Mouse (Mus musculus): ENCODE data around the gene Col1a2. TPM values are rescaled to one million over a fixed set of nuclear protein-coding genes. Genes with fewer than 3 reads are reported as not detected.

Col1a2 gene
- 1,000 to 10,000 TPM; 3,268 to 4,003 TPM for total RNA-seq (2021)
- long read RNA-seq, experiment 1, partial matches to known transcripts, result 1,586 of 1,715 reads
- long read RNA-seq, experiment 1, other reads (novel, unspliced or antisense), result 129 of 1,715 reads
- long read RNA-seq, experiment 2, partial matches to known transcripts, result 2,305 of 2,478 reads
- long read RNA-seq, experiment 2, other reads (novel, unspliced or antisense), result 173 of 2,478 reads

DNA sequence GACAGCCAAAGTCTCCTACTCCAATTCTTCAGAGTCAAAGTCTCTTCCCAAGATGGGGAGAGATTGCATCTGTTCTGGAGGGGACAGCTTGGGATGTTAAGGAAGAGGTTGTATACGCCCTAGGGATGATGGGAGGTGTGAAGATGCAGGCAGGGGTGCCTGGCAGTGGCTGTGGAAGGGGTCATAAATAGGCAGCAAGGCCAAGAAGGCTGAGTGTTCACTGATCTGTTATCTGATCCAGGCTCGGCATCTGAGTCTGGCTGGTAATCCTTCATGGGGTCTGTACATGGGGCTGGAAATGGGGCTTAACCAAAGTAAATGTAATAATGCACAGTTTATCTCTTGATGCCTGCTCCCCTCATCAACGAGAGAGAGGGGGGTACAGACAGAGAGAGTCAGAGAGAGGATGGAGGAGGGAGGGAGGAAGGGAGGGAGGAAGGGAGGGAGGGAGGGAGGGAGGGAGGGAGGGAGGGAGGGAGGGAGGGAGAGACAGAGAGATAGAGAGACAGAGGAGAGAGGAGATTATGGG is at the start of gene Col1a2:
Gene Col1a2, plus strand, starts transcription at position 212 of the 529 bp plus-strand sequence.
- DNase-seq (ENCODE audit: low spot score in 2 of 2), result no peak

- no peak for DNase-seq (ENCODE audit: low spot score in 2 of 2)
Observed at GRCm38 (mm10) chr6:4455518-4455917, 49.1 kb upstream of the Col1a2 start.

DNA sequence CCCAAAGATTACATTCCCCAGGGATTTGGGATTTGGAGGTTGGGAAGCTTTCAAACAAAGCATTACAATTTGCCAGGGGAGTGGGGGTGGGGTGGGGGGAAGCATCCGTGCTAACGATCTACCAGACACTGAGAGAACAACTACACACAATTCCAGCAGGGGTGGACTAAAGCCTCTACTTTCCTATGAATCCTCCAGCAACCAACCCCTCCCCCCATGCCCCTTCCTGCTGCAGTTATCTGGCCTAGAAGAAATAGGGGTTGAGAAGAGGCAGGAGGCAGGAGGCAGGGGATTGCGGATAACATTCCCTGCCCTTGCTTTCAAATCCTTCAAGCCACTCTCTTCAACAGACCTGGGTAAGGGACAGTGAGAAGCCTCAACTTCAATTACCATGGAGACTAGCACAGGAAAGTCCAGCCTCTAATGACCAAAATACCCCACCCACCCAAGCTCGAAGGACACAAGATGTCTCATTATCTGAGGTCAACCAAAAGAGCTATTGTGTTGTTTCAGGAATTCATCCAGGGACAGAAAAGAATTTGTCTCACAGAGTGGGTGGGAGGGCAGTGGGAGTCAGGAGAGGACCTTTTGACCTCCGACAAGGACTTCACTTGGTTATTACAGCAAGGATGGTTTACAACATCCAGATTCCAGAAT is 48.5 kb upstream of the Col1a2 start:
- peak in 1 of 2 experiments; percentile 19 for DNase-seq (ENCODE audit: low spot score in 2 of 2)

DNA sequence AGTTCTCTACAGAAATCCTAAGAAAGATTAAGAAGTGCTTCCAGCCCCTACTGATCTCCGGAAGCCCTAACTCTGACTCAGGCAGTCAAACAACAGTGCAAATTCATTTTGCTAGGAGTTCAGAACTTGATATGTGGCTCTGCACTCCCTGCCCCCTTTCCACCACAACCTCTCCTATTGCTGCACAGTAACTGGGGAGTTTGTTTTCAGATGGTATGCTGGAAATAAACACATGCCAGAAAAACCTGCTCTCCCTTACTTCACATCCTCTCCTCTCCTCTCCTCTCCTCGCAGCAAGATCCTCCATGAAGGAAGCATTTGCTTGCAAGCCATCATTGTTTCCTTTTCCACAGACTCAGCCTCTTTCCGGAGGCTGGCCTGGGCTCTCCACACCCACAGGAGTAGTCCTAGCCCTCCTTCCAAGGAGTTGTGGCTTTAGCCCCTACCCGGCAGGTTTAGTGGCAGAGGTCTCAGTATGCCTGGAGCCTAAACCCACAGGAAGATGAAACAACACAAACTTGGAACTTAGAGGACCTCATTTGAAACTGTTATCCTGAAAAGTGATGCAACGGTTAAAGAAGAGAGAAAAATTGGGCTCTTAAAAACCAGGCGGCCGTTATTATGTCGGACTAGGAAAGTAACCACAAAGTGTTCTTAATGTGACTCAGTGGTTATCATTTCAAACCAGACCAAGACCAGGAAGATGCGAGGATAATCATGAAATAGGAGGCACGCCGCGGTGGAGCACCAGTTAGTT is 47.7 kb upstream of the Col1a2 start:
- peak in 1 of 2 experiments; percentile 28 for DNase-seq (ENCODE audit: low spot score in 2 of 2)

DNA sequence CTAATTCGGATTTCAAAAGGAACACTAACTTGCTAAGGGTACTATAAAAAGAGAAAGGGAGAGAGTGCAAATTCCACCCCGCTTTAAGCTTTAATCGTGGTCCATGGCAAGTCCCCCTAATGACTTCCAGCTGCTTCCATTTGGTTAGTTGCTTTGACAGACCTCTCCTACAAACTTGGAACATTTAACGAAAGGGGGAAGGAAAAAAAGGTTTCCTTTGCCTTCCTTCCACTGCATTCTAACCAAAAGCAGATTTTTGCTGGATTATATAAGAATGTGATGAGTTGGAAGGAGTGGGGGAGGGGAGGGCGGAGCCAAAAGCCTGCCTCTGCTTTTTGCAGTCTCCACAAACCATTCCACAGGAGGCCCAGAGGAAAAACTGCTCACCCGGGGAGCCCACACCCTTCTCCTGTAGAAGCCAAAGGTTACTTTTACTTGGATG is 47.0 kb upstream of the Col1a2 start:
- peak; percentile 80 to 88 for DNase-seq (ENCODE audit: low spot score in 2 of 2)

DNA sequence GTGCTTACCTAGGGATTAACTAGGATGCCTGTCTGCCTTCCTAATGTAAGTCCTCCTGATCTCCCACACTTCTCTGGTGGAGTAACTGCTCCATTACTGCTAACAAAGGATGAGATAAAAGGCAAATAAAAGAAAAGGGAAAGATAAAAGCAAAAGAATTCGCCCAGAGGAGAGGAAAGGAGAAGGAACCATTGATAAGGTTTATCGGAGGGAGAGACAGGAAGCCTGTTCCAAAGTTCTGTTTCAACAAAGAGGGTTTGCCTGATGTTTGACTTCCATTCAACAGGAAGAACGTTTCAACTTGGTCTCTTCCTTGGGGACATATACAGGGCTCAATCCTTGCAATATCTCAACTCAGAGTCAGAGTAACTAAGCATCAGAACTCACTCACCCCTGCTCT is 39.3 kb upstream of the Col1a2 start:
- no peak for DNase-seq (ENCODE audit: low spot score in 2 of 2)

GRCm38 (mm10) chr6:4483577-4483936 is 21.1 kb upstream of the Col1a2 start:
- DNase-seq (ENCODE audit: low spot score in 2 of 2), result no peak

DNA sequence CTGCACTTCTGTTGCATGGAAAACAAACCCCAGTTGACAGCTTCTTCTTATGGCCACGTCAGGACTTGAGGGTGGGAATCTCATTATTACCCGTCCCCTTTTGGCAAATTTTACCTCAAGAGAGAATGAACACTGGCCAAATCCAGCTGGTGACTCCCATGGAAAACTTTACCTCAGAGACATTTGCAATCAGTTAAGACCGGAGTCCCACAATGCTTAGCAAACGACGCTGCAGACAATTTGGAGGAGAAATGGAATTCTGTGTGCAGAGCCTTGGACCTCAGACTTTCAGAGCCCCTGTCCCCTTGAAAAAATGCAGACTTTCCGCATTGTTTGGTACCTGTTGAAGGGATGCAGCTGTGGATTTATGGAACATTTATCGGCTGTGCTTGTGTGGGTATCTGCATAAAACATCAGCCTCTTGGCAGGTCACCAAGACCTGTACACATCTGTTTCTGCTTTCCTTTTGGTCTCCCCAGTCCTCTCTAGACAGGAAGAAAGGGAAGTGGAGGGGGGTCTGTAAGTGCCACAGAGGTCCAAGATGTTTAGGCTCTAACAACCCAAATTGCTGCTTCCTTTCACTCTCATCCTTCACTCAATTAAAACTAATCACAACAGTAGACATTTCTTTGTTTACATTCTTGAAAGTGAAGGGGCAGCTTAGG is 20.5 kb upstream of the Col1a2 start:
- peak in 1 of 2 experiments; percentile 54 for DNase-seq (ENCODE audit: low spot score in 2 of 2)

- DNase-seq (ENCODE audit: low spot score in 2 of 2), result peak; percentile 42 to 84
Observed at GRCm38 (mm10) chr6:4488349-4488748, 16.3 kb upstream of the Col1a2 start.

DNA sequence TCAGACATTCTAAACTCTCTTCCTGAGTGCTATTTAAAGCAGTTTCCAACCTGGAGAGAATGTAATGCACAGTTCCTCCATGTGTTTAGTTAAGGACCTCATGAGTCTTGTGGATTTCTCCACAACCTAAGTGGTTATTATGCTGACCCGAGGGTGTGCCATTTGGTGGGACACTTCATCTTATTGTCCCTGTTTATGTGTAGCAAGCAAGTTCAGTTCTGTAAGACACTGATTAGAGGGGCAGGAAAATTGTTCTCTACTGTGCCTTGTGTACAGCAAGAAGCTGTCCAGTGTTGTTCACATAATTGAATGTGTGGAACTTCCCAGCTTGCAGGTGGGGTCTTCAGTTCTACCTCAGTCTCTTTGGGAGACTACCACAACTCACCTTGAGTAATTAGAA is 15.6 kb upstream of the Col1a2 start:
- no peak for DNase-seq (ENCODE audit: low spot score in 2 of 2)

DNA sequence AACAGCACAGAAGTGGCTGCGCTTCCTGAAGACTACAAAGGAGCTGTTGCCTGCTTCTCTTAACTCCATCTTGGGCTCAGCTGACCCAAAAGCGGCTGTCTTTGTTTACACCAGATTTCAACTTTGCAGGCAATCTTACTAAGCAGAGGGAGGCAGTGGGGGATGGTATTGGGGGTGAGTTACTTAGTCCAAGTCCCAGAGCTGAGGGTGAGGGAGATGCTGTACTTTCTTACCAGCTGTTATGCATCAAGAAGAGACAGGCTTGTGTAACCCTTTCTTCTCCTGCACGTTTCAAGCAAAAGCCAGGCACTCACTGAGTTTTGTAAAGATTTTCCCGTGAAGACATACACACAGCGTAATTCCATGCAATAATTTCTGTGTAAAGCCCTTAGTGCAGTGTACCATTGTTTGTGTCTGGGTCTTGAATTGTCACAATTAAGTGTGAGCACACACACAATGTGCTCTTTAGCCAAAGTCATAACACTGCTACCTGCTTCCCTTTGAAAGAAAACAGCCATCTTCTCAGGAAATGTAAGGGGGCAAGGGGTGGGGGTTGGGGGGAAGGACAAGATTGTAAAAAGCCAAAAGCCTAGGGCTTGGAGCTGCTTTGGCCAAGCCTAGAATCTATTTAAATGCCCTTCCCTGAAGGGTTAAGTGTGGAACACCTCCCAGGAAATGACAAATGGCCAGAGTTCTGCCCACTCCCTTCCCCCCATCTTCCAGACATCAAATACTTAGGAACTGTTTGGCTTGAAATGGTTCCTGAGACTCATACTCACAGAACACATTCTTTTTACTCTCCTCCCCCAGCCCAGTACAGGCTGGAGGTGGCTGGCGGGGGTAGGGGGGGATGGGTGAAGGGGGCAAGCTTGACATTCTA is 15.0 kb upstream of the Col1a2 start:
- DNase-seq (ENCODE audit: low spot score in 2 of 2), result peak in 1 of 2 experiments; percentile 64

DNA sequence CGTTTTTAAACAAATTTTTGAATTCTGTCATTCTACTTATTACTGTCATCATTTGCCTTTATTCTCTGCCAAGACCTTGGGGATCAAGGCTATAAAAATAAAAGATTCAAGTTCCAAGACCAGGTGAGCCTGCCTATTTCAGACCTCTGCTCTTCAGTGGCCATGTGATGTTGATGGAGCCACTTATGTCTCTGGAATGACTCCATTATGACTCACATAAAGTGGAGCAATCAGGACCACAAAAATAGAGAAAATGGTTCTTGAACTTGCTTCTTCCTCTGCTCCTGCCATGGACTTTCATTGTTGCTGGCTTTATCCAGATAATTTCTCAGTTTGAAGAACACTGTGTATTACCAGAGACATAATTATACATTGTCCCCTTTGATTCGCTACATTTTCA is 10.9 kb upstream of the Col1a2 start:
- no peak for DNase-seq (ENCODE audit: low spot score in 2 of 2)

GRCm38 (mm10) chr6:4496428-4496827 is 8.2 kb upstream of the Col1a2 start:
- no peak for DNase-seq (ENCODE audit: low spot score in 2 of 2)

GRCm38 (mm10) chr6:4503106-4503505 is 1.5 kb upstream of the Col1a2 start:
- peak in 1 of 2 experiments; percentile 27 for DNase-seq (ENCODE audit: low spot score in 2 of 2)

DNA sequence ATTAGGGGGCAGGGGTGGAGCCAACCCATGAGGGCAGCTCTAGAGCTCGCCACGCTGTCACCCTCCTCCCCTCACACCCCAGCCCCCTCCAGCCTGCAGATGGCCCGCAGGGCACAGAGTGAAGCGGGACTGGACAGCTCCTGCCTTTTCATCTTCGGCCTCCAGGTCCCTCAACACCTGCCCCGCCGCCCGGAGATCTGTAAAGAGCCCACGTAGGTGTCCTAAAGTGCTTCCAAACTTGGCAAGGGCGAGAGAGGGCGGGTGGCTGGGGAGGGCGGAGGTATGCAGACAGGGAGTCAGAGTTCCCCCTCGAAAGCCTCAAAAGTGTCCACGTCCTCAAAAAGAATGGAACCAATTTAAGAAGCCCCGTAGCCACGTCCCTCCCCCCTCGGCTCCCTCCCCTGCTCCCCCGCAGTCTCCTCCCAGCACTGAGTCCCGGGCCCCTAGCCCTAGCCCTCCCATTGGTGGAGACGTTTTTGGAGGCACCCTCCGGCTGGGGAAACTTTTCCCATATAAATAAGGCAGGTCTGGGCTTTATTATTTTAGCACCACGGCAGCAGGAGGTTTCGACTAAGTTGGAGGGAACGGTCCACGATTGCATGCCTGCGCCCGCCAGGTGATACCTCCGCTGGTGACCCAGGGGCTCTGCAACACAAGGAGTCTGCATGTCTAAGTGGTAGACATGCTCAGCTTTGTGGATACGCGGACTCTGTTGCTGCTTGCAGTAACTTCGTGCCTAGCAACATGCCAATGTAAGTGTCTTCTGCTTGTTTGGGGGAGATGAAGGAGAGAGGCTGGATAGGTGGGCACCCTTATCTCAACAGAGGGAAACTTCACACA is 764 bp downstream of the Col1a2 start:
- peak; percentile 78 to 85 for DNase-seq (ENCODE audit: low spot score in 2 of 2)

DNA sequence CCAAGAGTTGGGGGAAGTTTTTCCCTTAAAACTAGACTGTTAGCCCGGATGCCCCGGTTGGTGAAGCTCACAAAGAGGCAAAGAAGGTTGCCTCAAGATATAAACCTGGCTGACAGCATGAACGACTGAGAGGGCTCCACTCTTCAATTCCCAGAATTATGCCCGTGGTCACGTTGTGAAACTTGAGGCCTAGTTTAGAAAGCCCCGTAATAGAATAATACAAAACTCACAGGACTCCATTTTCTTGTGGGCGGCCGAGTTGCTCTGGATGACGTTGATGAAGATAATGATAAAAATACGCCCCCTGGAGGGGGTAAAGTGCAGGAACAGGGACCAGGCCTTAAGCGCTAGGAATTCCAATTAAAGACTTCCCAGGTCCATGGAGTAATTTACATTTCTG is 1.5 kb downstream of the Col1a2 start:
- DNase-seq (ENCODE audit: low spot score in 2 of 2), result peak in 1 of 2 experiments; percentile 39

DNA sequence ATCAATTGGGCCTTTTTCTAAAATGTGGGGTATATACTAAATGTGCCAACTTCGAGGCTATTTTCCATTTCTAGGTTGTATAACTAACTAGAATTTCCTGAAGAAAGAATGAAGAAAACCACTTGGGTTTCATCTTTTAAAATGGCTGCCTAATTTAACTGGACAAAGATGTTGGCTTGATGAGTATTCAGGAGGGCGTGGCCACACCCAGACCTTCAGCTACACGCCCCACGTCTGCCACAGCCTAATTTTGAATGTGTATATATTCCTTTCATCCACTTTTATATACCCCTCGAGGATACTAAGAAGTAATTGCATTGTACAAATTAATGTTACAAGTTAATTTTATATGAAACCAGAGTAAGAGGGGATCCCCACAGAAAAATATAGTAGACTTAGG is 2.2 kb downstream of the Col1a2 start:
- DNase-seq (ENCODE audit: low spot score in 2 of 2), result no peak

DNA sequence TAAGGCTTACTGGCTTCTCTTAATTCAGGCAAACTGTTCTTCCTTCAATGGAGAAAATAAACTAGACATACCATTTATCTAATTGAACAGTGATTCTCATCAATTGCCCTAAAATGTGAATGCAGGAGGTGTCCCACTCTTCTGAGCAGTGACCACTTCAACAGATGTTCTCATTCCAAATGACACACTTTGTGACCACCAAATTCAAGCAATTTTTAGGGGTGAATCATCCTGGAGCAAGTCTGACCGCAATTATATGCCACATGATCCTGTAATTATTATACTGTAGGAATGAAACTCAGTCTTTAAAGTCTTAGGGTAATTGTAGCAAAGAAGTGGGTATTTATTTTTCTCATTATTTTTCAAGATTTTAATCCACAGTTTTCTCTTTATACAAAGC is 2.7 kb downstream of the Col1a2 start:
- no peak for DNase-seq (ENCODE audit: low spot score in 2 of 2)

DNA sequence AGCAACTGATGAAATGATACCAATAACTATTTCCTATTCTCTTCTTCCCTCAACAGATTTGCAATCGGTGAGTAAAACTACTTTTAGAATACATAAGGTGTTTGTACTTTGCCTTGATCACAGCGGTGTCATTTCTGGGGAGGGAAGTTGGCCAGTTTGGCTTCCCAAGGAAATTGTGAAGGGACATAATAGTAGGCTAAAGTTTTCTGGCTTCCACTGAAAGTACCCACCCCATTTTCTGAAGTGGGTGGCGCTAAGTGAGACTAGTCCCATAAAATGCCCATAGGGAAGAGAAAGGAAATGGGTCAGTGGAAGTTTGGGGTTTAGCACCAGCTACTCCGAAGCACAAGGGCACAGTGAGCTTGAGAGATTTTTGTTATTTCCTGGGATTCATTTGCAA is 3.7 kb downstream of the Col1a2 start:
- DNase-seq (ENCODE audit: low spot score in 2 of 2), result no peak

DNA sequence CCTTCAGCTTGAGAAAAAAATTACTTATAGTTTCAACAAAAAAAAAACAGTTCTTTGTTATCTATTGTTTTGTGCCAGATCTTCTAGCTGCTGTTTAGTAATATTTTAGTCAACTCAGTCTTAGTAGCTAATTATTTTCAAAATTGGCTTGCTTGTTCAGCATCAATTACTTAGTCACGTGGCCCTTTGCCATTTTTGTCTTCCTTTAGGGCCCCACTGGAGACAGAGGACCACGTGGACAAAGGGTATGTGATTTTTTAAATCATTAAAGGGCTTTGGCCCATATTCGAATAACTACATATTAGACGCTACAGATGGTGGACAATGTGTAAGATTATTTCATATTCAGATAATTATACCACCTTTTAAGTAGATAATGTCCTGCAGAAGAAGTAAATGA is 4.8 kb downstream of the Col1a2 start:
- no peak for DNase-seq (ENCODE audit: low spot score in 2 of 2)
